Mouse (Mus musculus) kidney, embryonic 14.5 days (tissue): ENCODE measurements around the gene Xylt1. TPM values are rescaled to one million over a fixed set of nuclear protein-coding genes. Genes with fewer than 3 reads are reported as not detected.

Experiments
- ATAC-seq: fragments of 200-750 bp; cut with Nextera tagmentation; 2 replicates; pipeline ENCODE4 v1.8.0; 2017; ENCODE audit warnings: moderate number of reproducible peaks, mild to moderate bottlenecking, moderate TSS enrichment, moderate library complexity; ENCODE audit not compliant: low FRiP score, low TSS enrichment
- H3K27ac ChIP-seq: fragments of 300-500 bp; sonication (generic); 2 replicates; pipeline ENCODE4 v1.5.1; 2014; ENCODE audit warnings: low read depth, mild to moderate bottlenecking, low read length, moderate library complexity, mixed read lengths
- H3K27me3 ChIP-seq: fragments of 300-500 bp; sonication (generic); 2 replicates; pipeline ENCODE4 v1.6.1; 2014; ENCODE audit warnings: mild to moderate bottlenecking, low read length; ENCODE audit not compliant: control insufficient read depth, insufficient read depth
- H3K36me3 ChIP-seq: fragments of 300-500 bp; sonication (generic); 2 replicates; pipeline ENCODE4 v1.6.1; 2014; ENCODE audit warnings: low read length, mixed read lengths; ENCODE audit not compliant: control insufficient read depth, insufficient read depth
- H3K4me1 ChIP-seq: fragments of 300-500 bp; sonication (generic); 2 replicates; pipeline ENCODE4 v1.6.1; 2014; ENCODE audit warnings: low read length, mixed read lengths; ENCODE audit not compliant: control insufficient read depth, insufficient read depth
- H3K4me2 ChIP-seq: fragments of 300-500 bp; sonication (generic); replicated peaks from 2 replicates; pipeline ENCODE4 v1.6.1; 2014; ENCODE audit warnings: low read depth, mild to moderate bottlenecking, low read length
- H3K4me3 ChIP-seq: fragments of 300-500 bp; sonication (generic); 2 replicates; pipeline ENCODE4 v1.5.1; 2014; ENCODE audit warnings: mild to moderate bottlenecking, low read length
- H3K9ac ChIP-seq: fragments of 300-500 bp; sonication (generic); 2 replicates; pipeline ENCODE4 v1.6.1; 2014; ENCODE audit warnings: low read depth, mild to moderate bottlenecking, low read length, moderate library complexity
- H3K9me3 ChIP-seq: fragments of 300-500 bp; sonication (generic); 2 replicates; pipeline ENCODE4 v1.6.1; 2016; ENCODE audit warnings: low read length; ENCODE audit not compliant: control insufficient read depth
- WGBS: fragments of 180-500 bp; shearing (Covaris S2); extraction: QIAGEN DNeasy Blood & Tissue Kit; methylation state at CpG from one replicate; pipeline ENCODE4 v1.1.7; 2014; 5-methylcytosine and 5-hydroxymethylcytosine counted together
- polyA plus RNA-seq: library from polyadenylated mRNA; unstranded; fragments of >200 nt; fragmentation: Nextera tagmentation; extraction: Ambion mirVana; gene quantifications from 2 replicates; pipeline ENCODE4 v1.2.1, GENCODE M21; 2014

The Xylt1 gene
- polyA plus RNA-seq, 1 experiment from 2014 or later, result 4.6 TPM

DNA sequence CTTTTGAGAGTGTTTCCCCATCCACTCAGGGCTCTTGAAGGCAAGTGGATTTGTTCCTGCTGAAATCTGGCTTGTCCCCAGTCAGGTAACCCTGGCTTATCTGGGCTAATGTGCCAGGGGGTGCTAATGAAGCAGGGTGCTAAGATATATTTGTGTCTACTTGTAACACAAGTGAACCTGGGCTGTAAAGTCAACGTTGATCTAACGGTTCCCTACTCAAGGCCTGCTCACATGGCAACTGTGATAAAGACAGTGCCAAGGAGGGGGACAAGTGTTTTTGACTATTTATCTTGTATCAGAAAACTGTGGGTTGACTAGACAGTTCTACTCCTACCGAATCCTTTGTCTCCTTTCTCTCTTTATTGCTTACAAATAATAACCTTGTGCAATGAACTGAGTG is 8.3 kb downstream of the Xylt1 start:
- H3K36me3 ChIP-seq, result no peaks in the 10 kb centered on the region
- H3K27me3 ChIP-seq, result no peaks in the 10 kb centered on the region
- no peak overlapping the region for H3K4me2 ChIP-seq
- H3K9ac ChIP-seq, result no peak overlapping the region
- no peak for ATAC-seq
- H3K4me3 ChIP-seq, result no peak overlapping the region
- WGBS, result 89% methylated on average over 3 of the region's 3 CpGs
- H3K27ac ChIP-seq, result no peak overlapping the region
- H3K4me1 ChIP-seq, result no peaks in the 10 kb centered on the region
- H3K9me3 ChIP-seq, result no peaks in the 10 kb centered on the region

DNA sequence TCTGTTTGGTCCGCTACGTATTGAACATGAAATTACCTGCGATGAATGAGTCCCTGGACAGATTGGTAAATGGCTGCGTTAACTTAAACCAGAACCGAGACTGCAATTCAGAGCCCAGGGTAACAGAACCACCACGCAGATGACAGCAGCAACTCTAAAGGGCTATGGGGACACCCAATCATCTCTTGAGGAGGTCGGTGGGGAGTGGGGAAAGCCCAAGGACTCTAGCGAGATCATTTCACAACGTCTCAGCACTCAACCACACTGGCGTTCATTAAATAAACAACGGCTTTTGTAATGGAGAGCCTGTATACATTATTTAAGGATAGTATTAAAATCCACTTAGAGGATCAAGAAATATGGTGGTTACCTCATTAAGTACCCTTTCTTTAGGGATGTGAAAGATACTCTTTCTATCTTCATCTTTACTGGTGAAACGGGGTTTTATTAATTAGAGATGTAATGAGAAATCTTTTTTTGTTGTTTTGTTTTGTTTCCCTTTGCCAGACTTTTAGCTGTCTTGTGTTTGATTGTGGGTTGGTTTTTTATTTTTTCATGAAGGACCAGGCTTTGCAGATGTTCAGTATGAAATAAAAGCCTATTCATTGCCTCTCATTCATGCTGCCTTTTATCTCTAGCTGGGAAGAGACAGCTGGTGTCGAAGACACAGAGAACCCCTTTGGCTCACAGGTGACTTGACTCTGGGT is 12.2 kb downstream of the Xylt1 start:
- no peak overlapping the region for H3K4me3 ChIP-seq
- no peaks in the 10 kb centered on the region for H3K9me3 ChIP-seq
- 86% methylated on average over 13 of the region's 13 CpGs for WGBS
- no peak for ATAC-seq
- no peaks in the 10 kb centered on the region for H3K4me1 ChIP-seq
- no peaks in the 10 kb centered on the region for H3K36me3 ChIP-seq
- no peak overlapping the region for H3K27ac ChIP-seq
- H3K27me3 ChIP-seq, result no peaks in the 10 kb centered on the region
- no peak overlapping the region for H3K9ac ChIP-seq
- no peak overlapping the region for H3K4me2 ChIP-seq

DNA sequence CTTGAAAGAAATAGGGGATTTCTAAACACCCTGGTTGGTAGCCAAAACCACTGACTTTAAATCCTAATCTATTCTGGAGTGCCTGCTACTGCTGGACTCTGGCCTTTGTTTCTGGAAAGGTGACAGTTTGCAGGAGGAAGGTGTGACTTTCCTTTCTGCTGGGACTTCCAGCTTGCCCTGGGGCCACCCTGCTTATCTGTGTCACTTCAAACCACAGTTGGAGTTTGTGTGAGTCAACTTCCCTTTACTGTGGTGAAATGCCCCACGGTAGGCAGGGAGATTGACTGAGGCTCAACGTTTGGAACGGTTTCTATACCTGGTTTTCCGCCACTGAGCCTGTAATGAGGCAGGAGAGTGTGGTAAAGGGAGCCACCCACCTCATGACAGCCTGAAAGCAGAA is 13.2 kb downstream of the Xylt1 start:
- Histone ChIP-seq H3K4me3 (no peak overlapping the region), H3K9ac (no peak overlapping the region), H3K36me3 (no peaks in the 10 kb centered on the region), H3K9me3 (no peaks in the 10 kb centered on the region), H3K27ac (no peak overlapping the region), H3K27me3 (no peaks in the 10 kb centered on the region), H3K4me2 (no peak overlapping the region), H3K4me1 (no peaks in the 10 kb centered on the region)
- WGBS, result 60% methylated on average over 4 of the region's 4 CpGs
- no peak for ATAC-seq

DNA sequence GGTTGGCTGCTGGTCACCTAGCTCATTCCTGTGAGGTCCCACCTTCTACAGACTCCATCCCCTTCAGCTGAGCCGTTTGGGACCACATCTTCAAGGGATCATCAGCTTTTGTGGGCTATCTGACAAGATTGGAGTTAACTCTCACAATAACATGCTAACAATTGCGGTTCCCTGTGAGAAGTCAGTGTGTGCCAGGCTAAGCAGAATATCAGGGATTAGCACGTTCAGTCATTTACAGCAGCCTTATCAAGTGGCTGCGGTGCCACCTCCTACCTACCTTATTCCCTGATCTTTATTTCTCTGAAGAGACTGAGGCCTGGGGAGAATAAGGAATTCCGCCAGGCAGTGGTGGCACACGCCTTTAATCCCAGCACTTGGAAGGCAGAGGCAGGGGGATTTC is 13.6 kb downstream of the Xylt1 start:
- no peaks in the 10 kb centered on the region for H3K36me3 ChIP-seq
- H3K4me3 ChIP-seq, result no peak overlapping the region
- H3K27me3 ChIP-seq, result no peaks in the 10 kb centered on the region
- H3K9me3 ChIP-seq, result no peaks in the 10 kb centered on the region
- H3K4me2 ChIP-seq, result no peak overlapping the region
- ATAC-seq, result no peak
- H3K4me1 ChIP-seq, result no peaks in the 10 kb centered on the region
- 81% methylated on average over 6 of the region's 6 CpGs for WGBS
- H3K9ac ChIP-seq, result no peak overlapping the region
- no peak overlapping the region for H3K27ac ChIP-seq

DNA sequence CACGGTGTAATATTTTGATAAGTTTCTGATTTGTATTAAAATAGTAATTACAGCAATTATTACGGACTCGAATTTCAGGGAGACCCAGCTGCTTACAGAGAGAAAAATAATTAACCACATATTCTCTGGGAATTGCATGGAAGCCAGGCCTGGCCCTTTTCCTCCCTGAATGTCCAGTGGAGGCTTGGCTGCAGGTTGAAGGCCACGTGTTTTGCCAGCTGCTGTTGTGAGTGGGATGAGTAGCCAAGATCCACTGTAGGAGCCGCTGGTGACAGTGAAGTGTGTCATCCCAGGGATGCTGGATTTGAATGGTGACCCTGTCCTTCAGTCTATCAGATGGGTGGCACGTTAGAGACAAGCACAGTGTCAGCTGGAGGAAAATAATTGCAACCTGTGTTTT is 14.7 kb downstream of the Xylt1 start:
- H3K4me3 ChIP-seq, result no peak overlapping the region
- H3K27ac ChIP-seq, result no peak overlapping the region
- H3K9me3 ChIP-seq, result no peaks in the 10 kb centered on the region
- ATAC-seq, result no peak
- 69% methylated on average over 6 of the region's 6 CpGs for WGBS
- no peak overlapping the region for H3K9ac ChIP-seq
- 0 out of 2 replicates have a peak, but pooled peaks cover 4% of the 10 kb centered on the region for H3K4me1 ChIP-seq
- H3K36me3 ChIP-seq, result no peaks in the 10 kb centered on the region
- no peak overlapping the region for H3K4me2 ChIP-seq
- H3K27me3 ChIP-seq, result no peaks in the 10 kb centered on the region

DNA sequence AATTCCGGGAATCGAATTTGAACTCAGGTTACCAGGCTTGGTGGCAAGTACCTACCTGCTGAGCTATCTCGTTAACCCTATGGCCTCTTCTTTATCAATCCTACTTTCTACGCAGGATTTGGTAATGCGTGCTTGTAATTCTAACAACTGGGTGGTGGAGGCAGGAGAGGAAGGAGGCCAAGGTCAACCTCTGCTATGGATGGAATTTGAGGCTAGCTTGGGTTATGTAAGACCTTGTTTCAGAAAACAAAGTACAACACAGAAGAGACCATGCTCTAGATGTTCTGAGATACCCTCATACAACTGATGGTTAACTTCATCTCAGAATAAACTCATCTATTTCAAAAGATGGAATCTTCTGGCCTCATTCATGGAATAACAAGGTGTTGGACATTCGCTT is 17.1 kb downstream of the Xylt1 start:
- Histone ChIP-seq H3K4me1 (0 out of 2 replicates have a peak, but pooled peaks cover 4% of the 10 kb centered on the region), H3K9ac (no peak overlapping the region), H3K27me3 (no peaks in the 10 kb centered on the region), H3K36me3 (no peaks in the 10 kb centered on the region), H3K4me2 (no peak overlapping the region), H3K9me3 (no peaks in the 10 kb centered on the region), H3K27ac (no peak overlapping the region), H3K4me3 (no peak overlapping the region)
- ATAC-seq, result no peak
- 91% methylated on average over 6 of the region's 6 CpGs for WGBS

DNA sequence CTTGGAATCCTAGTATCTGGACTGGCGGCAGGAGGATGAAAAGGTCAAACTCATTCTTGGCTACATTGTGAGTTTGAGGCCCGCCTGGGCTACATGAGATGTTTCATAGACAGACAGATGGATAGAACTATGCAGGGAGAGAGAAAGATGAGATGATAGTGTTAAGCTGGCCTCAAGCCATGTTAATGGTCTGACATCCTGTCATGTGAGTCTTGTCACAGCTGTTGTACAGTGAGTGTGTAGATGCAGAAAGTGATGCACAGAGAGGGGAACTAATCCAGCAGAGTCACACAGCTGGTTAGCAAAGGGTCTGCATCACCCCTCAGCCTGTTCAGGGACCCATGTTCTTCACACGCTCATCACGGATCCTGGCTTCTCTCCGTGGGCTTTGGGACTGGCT is 19.2 kb downstream of the Xylt1 start:
- WGBS, result 92% methylated on average over 5 of the region's 5 CpGs
- no peak overlapping the region for H3K9ac ChIP-seq
- H3K9me3 ChIP-seq, result no peaks in the 10 kb centered on the region
- no peaks in the 10 kb centered on the region for H3K36me3 ChIP-seq
- no peak for ATAC-seq
- no peak overlapping the region for H3K27ac ChIP-seq
- no peaks in the 10 kb centered on the region for H3K27me3 ChIP-seq
- 0 out of 2 replicates have a peak, but pooled peaks cover 4% of the 10 kb centered on the region for H3K4me1 ChIP-seq
- H3K4me2 ChIP-seq, result no peak overlapping the region
- H3K4me3 ChIP-seq, result no peak overlapping the region

DNA sequence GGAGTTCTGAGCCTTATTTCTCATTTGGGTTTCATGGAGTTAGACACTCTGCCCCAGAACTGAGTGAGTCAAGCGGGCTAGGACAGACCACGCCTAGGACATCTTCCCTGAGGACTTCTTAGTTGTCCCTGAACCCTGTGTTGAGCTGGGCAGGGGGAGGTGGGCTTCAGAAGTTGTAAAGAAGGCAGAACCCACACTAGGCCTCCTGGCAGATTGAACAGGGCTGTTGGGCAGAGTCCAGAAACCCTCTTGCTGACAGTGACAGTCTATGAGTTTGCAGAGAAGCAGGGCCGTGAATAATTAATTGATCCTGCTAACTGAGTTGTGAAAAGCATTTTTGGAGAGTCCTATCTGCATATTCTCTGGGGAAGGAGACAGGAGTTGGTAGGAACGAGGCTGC is 20.8 kb downstream of the Xylt1 start:
- Histone ChIP-seq H3K36me3 (no peaks in the 10 kb centered on the region), H3K4me2 (no peak overlapping the region), H3K4me3 (no peak overlapping the region), H3K9me3 (no peaks in the 10 kb centered on the region), H3K27ac (no peak overlapping the region), H3K9ac (no peak overlapping the region), H3K4me1 (0 out of 2 replicates have a peak, but pooled peaks cover 4% of the 10 kb centered on the region), H3K27me3 (no peaks in the 10 kb centered on the region)
- no peak for ATAC-seq
- 80% methylated on average over 4 of the region's 4 CpGs for WGBS

DNA sequence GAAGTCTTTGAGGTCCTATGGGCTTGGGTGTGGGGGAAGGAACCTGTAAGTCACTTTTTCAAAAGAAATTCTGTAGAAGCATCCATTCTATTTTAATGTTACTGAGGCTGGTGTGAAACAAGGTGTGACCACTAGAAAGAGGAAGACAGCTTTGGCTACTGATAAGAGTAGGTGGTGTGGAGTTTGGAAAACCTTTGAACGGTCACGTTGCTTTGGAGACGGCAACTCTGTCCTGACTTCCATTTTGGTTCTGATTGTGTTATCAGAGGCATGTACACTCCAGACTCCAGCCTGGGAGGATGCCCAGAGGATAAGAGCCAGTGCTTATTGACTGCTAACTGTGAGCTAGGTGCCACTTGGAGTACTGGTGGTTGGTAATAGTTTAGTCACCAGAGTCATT is 25.6 kb downstream of the Xylt1 start:
- H3K9ac ChIP-seq, result no peak overlapping the region
- no peaks in the 10 kb centered on the region for H3K4me1 ChIP-seq
- no peak overlapping the region for H3K4me2 ChIP-seq
- no peak overlapping the region for H3K4me3 ChIP-seq
- no peaks in the 10 kb centered on the region for H3K36me3 ChIP-seq
- WGBS, result 78% methylated on average over 3 of the region's 3 CpGs
- ATAC-seq, result no peak
- no peaks in the 10 kb centered on the region for H3K9me3 ChIP-seq
- no peak overlapping the region for H3K27ac ChIP-seq
- no peaks in the 10 kb centered on the region for H3K27me3 ChIP-seq
